Mouse (Mus musculus): ENCODE results near the gene Ttc34.

GRCm38 (mm10) chr4:154916662-154917061 is 79.4 kb downstream of the Ttc34 start:
- TF ChIP-seq SRF (IDR thresholded peaks at IDR 0.05; ENCODE audit: control insufficient read depth, insufficient read length, low read depth) = no peak
- no peak for TF ChIP-seq POLR2A (IDR thresholded peaks at IDR 0.05; ENCODE audit: insufficient read length, low read depth)

All from myocyte (in vitro differentiated cells).